Mouse (Mus musculus) CD4-positive, CD25-positive, alpha-beta regulatory T cell, adult 4 months (primary cell): ENCODE measurements around the gene Tomm40. TPM values are rescaled to one million over a fixed set of nuclear protein-coding genes. Genes with fewer than 3 reads are reported as not detected.
A peak's percentile ranks its signal among the peaks of the same experiment; 100 is the strongest.

Source experiments
- ATAC-seq: one replicate; pipeline ENCODE4 v1.8.0; 2017
- polyA plus RNA-seq, 2 experiments: library from polyadenylated mRNA; unstranded; fragments of 100-300 nt; shearing (Covaris generic); gene quantifications; one replicate each; pipeline ENCODE4 v1.2.1; 2017

The Tomm40 gene
- polyA plus RNA-seq, 2 experiments from 2014 or later = 3.7 to 6.9 TPM

DNA sequence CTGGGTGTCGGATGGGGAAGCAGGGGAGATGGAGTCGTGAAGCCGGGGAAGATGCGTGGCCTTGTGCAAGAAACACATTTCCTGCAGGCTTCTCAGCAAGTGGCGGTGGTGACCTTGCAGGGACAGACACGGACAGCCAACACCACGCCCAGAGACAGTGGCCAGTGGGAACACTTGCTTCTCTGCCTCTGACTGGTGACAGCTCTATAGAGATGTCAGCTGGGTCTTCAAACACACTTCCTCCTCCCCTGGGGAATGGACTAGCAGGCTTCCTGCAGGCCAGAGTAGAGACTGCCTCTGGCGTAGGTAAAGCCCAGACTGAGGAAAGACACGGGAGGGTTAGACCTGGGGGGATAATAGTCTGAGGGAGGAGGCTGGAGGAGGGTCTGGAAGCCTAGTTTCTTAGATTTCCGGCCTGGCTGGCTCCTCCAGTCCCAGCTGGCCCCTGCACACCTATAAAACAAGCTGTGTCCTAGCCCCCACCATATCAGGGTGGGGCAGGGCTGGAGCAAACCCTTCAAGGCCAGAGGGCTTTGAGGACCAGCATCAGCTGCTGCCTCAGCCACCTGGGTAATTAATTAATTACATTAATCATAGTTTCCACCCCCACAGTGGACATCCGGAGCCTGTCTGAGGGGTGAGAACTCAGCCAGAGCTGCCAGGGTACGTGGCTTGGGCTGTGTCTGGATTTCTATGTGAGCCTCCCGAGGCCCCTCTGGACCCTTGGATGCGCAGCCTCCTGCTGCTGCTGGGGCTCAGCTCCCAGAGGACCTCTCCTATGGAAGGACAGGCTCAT, 29.6 kb upstream of the Tomm40 start:
- ATAC-seq = no peak

DNA sequence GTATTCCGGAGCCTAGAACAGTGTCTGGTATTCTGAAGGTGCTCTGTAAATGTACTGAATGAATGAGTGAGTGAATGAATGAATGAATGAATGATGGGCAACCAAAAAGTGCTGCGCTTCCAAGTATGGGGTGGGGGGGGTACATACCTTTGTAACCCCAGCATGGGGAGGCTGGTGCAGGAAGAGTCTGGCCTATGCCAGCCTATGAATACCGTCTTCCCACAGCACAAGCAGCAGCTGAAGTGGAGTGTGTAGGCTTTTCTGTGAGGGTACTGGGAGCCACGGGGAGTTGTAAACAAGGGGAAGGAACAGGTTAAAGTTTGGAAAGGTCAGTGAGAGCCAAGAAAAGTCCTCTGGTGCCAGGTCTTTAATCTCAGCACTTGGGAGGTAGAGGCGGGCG, 28.6 kb upstream of the Tomm40 start:
- ATAC-seq = no peak

- ATAC-seq = no peak
Measured at GRCm38 (mm10) chr7:19742468-19742867, 27.2 kb upstream of the Tomm40 start.

- no peak for ATAC-seq
Measured at GRCm38 (mm10) chr7:19741329-19742031, 26.2 kb upstream of the Tomm40 start.

- ATAC-seq = no peak
Measured at GRCm38 (mm10) chr7:19740269-19740668, 25.0 kb upstream of the Tomm40 start.

- no peak for ATAC-seq
Measured at GRCm38 (mm10) chr7:19738771-19739170, 23.5 kb upstream of the Tomm40 start.

DNA sequence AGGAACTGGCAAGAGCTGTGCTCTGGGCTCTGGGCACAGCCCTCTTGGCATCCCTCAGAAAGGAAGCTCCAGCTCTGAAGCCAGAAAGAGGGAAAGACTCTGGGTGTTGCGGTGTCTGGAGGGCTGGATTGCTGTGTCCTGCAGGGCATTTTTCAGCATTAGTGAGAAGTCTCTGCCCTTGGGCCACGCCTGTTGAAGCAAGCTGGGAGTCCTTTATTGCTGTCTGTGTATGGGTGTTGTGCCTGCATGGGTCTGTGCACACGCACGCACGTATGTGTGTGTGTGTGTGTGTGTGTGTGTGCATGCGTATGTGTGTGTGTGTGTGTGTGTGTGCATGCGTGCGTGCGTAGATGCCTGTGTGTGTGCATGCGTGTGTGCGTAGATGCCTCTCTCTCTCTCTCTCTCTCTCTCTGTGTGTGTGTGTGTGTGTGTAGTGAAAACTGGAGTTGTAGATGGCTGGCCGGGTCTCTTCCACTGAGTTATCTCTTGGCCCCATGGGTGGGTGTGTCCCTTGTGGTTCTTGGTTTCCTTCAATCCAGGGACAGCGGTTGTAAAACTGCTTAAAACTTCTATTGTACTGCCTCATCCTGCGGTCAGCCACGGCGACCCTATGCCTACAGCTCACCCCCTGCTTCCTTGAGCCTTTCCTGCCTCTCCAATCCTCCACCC, 21.3 kb upstream of the Tomm40 start:
- no peak for ATAC-seq

DNA sequence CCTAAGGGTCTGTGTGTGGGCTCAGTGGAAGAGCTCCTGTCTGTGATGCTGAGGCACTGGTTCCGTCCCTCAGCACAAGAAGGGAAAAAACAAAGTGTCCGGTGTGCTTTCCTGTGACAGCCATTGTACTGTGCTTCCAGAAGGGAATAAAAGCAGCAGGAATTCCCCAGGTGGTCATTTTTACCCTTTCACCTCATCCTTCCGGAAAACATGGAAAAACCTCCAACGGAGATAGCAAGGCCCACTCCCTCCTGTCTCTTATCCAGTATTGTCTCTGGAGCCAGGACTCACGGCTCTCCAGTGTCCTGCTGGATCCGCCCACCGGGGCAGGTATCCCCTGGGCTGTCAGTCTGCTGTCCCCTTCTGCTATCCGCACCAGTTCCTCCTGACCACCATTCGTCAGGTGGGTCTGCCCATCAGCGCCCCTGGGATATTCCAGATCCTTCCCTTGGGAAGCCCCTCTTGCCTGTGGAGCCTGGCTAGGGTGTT, 19.0 kb upstream of the Tomm40 start:
- no peak for ATAC-seq

DNA sequence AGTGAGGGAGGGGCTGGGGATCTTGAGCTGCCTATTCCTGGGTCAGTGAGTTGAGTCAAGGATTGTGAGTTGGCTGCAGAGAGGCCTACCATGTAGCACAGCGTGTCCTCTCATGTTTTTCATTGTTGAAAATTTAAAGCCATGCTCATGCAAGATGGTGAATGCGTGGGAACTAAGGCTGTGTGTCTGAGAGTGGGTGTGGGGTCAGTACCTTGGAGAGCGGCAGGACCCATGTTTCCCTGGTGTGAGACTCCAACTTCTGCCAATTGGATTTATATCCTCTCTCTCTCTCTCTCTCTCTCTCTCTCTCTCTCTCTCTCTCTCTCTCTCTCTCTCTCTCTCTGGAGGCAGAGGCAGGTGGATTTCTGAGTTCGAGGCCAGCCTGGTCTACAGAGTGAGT, 11.3 kb upstream of the Tomm40 start:
- no peak for ATAC-seq

- no peak for ATAC-seq
Measured at GRCm38 (mm10) chr7:19724167-19724566, 8.9 kb upstream of the Tomm40 start.

GRCm38 (mm10) chr7:19722754-19723195, 7.5 kb upstream of the Tomm40 start:
- ATAC-seq = no peak

DNA sequence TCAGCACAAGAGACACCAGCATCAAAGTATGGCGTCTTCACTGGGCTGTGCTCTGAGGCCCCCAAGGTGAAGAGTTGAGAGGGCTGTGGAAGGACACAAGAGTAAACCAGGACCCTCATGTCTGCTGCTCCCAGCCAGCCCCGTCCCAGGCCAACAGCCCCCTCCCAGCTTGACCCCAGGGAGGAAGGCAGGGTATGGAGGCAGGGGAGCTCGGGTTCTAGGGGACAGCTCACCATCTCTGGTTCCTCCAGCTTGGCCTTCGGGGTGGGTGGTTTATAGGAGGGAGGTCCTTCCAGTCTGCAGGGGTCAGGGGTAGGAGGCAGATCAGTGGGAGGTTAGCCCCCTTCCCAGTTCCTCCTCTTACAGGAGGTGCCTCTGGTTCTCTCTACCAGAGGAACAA, 4.0 kb upstream of the Tomm40 start:
- no peak for ATAC-seq

GRCm38 (mm10) chr7:19718297-19718952, 3.2 kb upstream of the Tomm40 start:
- no peak for ATAC-seq

DNA sequence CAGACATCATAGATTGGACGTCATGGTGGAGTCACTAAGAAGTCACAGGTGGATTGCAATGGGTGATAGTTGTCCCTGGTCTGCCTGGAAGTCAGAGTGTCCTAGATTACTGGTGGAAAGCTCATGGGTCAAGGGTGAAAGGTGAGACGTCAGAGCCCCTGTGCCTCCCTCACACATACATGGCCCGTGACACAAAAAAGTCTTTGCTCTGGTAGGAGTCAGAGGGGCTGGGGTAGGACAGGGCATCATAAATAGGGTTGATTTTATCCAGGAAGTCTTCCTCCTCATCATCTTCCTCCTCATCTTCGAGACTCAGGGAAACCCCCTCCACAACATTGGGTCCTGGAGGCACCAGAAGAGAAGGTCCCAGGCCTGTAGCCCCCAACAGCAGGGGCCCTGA, 2.1 kb upstream of the Tomm40 start:
- no peak for ATAC-seq

- no peak for ATAC-seq
Measured at GRCm38 (mm10) chr7:19716822-19717221, 1.6 kb upstream of the Tomm40 start.

GRCm38 (mm10) chr7:19716055-19716682, 931 bp upstream of the Tomm40 start:
- ATAC-seq = peak; percentile 19

- ATAC-seq = no peak
Measured at GRCm38 (mm10) chr7:19714836-19715235, 402 bp downstream of the Tomm40 start.

- no peak for ATAC-seq
Measured at GRCm38 (mm10) chr7:19713598-19713997, 1.6 kb downstream of the Tomm40 start.

GRCm38 (mm10) chr7:19713196-19713595, 2.0 kb downstream of the Tomm40 start:
- ATAC-seq = no peak

GRCm38 (mm10) chr7:19712414-19712813, 2.8 kb downstream of the Tomm40 start:
- ATAC-seq = no peak

DNA sequence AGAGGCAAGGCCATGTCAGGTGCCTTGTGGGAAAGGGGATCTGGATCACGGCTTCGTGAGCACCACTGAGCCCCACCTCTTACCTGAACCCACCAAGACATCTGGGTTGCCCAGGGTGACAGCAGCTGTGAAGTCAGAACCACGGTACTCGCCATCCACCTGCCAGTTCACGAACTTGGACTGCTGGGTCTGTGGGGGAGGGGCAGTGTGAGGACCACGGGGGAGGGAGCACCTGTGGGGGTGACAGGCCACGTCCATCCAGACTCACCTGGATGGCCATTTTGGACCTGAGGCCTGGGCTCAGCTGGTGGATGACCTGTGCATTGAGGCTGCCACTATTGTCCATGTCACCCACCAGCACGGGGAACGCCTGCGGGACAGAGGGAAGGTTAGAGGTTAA, 4.6 kb downstream of the Tomm40 start:
- ATAC-seq = no peak

- no peak for ATAC-seq
Measured at GRCm38 (mm10) chr7:19705271-19705670, 10.0 kb downstream of the Tomm40 start.
